Mouse (Mus musculus) stomach, postnatal 0 days (tissue): Measurements from ENCODE around the gene Tnr.

Experiments
- CTCF ChIP-seq: IDR thresholded peaks from 2 replicates; pipeline ENCODE4 v1.5.1; 2016; ENCODE audit warnings: antibody characterized with exemption, low read depth, mild to moderate bottlenecking, moderate library complexity
- EP300 ChIP-seq: optimal IDR thresholded peaks from 2 replicates; pipeline ENCODE3; 2016; ENCODE audit warnings: antibody characterized with exemption

DNA sequence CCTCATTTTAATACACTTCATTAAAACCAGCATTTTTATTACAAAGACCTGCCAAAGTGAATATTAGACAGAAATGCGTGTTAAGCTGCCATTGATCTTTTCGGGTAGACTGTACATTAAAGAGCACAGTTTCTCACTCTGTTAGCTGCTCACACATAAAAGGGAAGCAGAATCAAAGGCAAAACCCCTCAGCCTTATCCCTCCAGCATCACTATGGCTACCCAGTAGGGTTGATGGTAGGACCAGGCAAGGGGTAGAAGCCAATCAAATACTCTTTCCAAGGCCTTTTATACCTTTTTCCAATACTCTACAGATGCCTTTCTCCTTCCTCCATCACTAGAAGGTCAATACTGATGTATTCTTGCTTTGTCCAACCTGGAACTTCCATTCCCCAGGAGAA, 269.0 kb downstream of the Tnr start:
- TF ChIP-seq EP300 (no peak), CTCF (no peak)
